Comparison of ENCODE assay signal across 9 mouse cellular contexts in the genomic region with DNA sequence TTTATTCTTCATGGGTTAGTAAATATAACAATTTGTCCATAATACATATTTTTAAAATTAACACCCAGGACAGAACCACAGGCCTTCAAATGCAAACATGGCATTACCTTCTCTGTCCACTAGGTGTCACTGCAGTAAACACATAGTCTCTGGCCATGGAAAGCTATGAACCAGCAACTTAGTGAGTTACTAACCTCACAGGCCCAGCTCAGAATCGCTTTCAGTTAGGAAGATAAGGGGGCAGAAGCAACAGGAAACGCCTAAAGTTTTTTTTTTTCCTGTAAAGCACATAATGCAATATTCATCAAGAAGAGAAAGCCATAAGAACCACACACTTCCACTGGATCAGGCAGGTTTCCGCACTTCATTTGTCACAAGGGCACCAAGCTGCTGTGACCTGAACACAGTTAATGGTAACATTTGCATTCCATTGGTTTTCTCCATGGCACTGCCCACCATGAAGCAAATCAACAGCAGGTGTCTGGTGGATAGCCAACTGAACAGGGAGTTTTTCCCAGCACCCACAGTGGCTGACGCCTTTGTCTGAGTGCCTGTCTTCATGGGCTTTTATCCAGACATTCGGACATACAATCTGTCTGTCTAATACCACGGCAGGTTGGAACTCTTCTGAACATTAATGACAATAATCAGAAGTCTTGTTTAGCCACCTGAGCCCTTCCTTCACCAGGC. TPM values are rescaled to one million over a fixed set of nuclear protein-coding genes. Genes with fewer than 3 reads are reported as not detected.
A peak's percentile ranks its signal among the peaks of the same experiment; 100 is the strongest.
DNase-seq lines count a peak whose midpoint lies in the region; ATAC-seq and TF ChIP-seq lines count a peak whose summit lies in the region.
"Had no signal": no experiment of that assay in that cellular context is flagged by ENCODE, and none has a peak within 500 bp of the region (broad histone marks: within the 10 kb centered on the region; RNA-seq: fewer than 3 reads in every experiment).

No protein-coding gene starts in this region.

- TF ChIP-seq EP300 in heart, adult 2 months (IDR thresholded peaks at IDR 0.05; ENCODE audit: insufficient read depth, low read depth, low read length), result no peak

- no peaks in the 10 kb centered on the region for H3K9me3 ChIP-seq in heart, embryonic 10.5 days
- H3K9me3 ChIP-seq: limb, embryonic 12.5 days had no signal

- H3K4me3 ChIP-seq in heart, adult 2 months, result no peak overlapping the region
- no peak overlapping the region for H3K4me3 ChIP-seq in heart, embryonic 10.5 days
- H3K4me3 ChIP-seq: limb, embryonic 12.5 days had no signal

- no peaks in the 10 kb centered on the region for H3K27me3 ChIP-seq in heart, adult 2 months (ENCODE audit: control insufficient read depth, insufficient read depth, low read length)
- no peaks in the 10 kb centered on the region for H3K27me3 ChIP-seq in heart, embryonic 10.5 days (ENCODE audit: insufficient read depth, poor library complexity, severe bottlenecking)
- H3K27me3 ChIP-seq in Patski, result peaks cover 24% of the 10 kb centered on the region
- H3K27me3 ChIP-seq: limb, embryonic 12.5 days had no signal

- CTCF ChIA-PET in Patski (lab: Charles Lee), result interaction anchor here (0.8 to 2.3 kb wide), 10 partner anchors 9 to 69 kb away, joined by 3 to 11 read pairs (median 5); no protein-coding TSS in a partner anchor

- POLR2A ChIA-PET in Patski (lab: Charles Lee), result no interaction called here

- H3K4me1 ChIP-seq in heart, adult 2 months (ENCODE audit: control insufficient read depth, insufficient read depth, low read length), result no peaks in the 10 kb centered on the region
- H3K4me1 ChIP-seq in heart, embryonic 10.5 days, result no peaks in the 10 kb centered on the region
- H3K4me1 ChIP-seq: limb, embryonic 12.5 days had no signal

- no peak overlapping the region for H3K9ac ChIP-seq in heart, adult 2 months (ENCODE audit: low read depth, low read length)
- H3K9ac ChIP-seq: limb, embryonic 12.5 days had no signal

- WGBS in heart, adult 2 months, result 60% methylated on average over 6 of the region's 6 CpGs
- WGBS in heart, embryonic 10.5 days, result 59% methylated on average over 6 of the region's 6 CpGs

- no peaks in the 10 kb centered on the region for H3K36me3 ChIP-seq in heart, adult 2 months (ENCODE audit: control insufficient read depth, insufficient read depth, low read length)
- no peaks in the 10 kb centered on the region for H3K36me3 ChIP-seq in heart, embryonic 10.5 days
- H3K36me3 ChIP-seq: limb, embryonic 12.5 days had no signal

- H3K79me2 ChIP-seq in heart, adult 2 months (replicated peaks; ENCODE audit: control insufficient read depth, insufficient read depth, low read length), result no peaks in the 10 kb centered on the region

- no peak for ATAC-seq in Patski

- H3K27ac ChIP-seq in heart, adult 2 months, result no peak overlapping the region
- H3K27ac ChIP-seq in heart, embryonic 10.5 days, result no peak overlapping the region
- H3K27ac ChIP-seq: limb, embryonic 12.5 days had no signal

- peak; percentile 4 to 24 for DNase-seq in heart, adult 2 months
- no peak for DNase-seq in heart, embryonic 10.5 days (ENCODE audit: low spot score)
- no peak for DNase-seq in Patski (ENCODE audit: low read depth, low spot score)
- DNase-seq in embryo, embryonic 11 days, result peak; percentile 74
- DNase-seq in heart, postnatal 36 days, result peak; percentile 39 to 40
- peak; percentile 60 for DNase-seq in layer of hippocampus, adult 11-12 months (ENCODE audit: low spot score)
- peak; percentile 64 for DNase-seq in mesoderm, embryonic 11.5 days (ENCODE audit: low read depth, low spot score)
- DNase-seq in spleen, adult 12 weeks (ENCODE audit: low spot score), result peak; percentile 22

- intact Hi-C loops in heart, adult 2 months (cut with DNase I), result loop anchor here (1.0 to 10.0 kb wide), 3 partner anchors 59 to 314 kb away; partner anchors contain the start of gene Nkrf
- intact Hi-C loops in heart, postnatal 36 days (cut with DNase I), result loop anchor here (5.0 to 10.0 kb wide), 3 partner anchors 36 to 314 kb away; partner anchors contain the start of gene Slc25a5

- in situ Hi-C loops in Patski (cut with MboI; ENCODE audit: low pct_unique_long_range_greater_than_20kb), result no loop called here

- TF ChIP-seq POLR2A in heart, adult 2 months (IDR thresholded peaks at IDR 0.05; ENCODE audit: insufficient read depth, low read depth, low read length), result no peak

- TF ChIP-seq CTCF in heart, adult 2 months (IDR thresholded peaks at IDR 0.05), result peak; percentile 96
- peak; percentile 62 for TF ChIP-seq CTCF in Patski (IDR thresholded peaks at IDR 0.05)

RNA-seq across cellular contexts. Expression of gene Slc25a43, which starts 17.6 kb away (rescaled TPM):
- total RNA-seq in heart, adult 2 months (2021), result not detected
- 0.37 and 0.59 TPM in 2 replicates for polyA plus RNA-seq in heart, adult 2 months (2012; rRNA removed)
- 2.2 and 3.1 TPM in 2 replicates for polyA plus RNA-seq in heart, embryonic 10.5 days (2016; fragmentation: Nextera tagmentation; extraction: Ambion mirVana)
- polyA plus RNA-seq in Patski (2021), result 0.06 TPM
- total RNA-seq in heart, postnatal 36 days (2021), result under 1 TPM; 0.44 to 0.49 TPM

RNA-seq across cellular contexts. Expression of gene Slc25a5, which starts 34.4 kb away (rescaled TPM):
- 100 to 1,000 TPM; 352 to 447 TPM for total RNA-seq in heart, adult 2 months (2021)
- polyA plus RNA-seq in heart, adult 2 months (2012; rRNA removed), result 425 and 550 TPM in 2 replicates
- 1,068 and 1,241 TPM in 2 replicates for polyA plus RNA-seq in heart, embryonic 10.5 days (2016; fragmentation: Nextera tagmentation; extraction: Ambion mirVana)
- polyA plus RNA-seq in Patski (2021), result 1,052 TPM
- 100 to 1,000 TPM; 374 to 455 TPM for total RNA-seq in heart, postnatal 36 days (2021)

Comparison
In these comparisons a context has a peak if more than half of its experiments do, and no peak if none do; other contexts are left out.
1. DNase-seq: peak in heart, adult 2 months (2 of 2), embryo, embryonic 11 days (single experiment), heart, postnatal 36 days (2 of 2), layer of hippocampus, adult 11-12 months (single experiment), mesoderm, embryonic 11.5 days (single experiment) and spleen, adult 12 weeks (single experiment); none in heart, embryonic 10.5 days (single experiment) and Patski (single experiment).